ENCODE assay signal across 7 mouse cellular contexts in the genomic region with DNA sequence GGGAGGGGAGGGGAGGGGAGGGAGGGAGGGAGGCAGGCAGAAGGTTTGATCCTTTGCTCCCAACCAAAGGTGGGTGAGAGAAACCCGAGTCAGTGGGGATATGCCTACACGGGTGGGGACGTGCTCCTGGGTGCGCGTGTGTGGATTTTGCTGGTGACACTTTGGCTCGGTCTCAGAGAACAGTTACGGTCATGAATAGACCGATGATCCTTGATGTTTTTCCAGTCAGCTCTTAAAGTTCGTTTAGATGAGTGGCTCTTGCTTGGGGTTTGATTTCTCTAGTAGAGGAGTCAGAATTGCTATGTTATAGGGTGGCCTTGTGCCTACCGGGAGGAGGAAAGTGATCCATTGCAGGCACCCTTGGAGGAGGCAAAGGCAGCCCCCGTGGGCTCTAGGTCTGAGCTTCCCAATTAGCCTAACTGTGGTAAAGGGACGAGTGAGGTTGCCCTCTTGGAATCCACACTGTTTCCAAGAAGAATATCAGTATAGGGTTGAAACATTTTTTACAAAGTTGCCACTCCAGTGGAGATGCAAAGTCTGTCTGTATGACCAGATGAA. TPM values are rescaled to one million over a fixed set of nuclear protein-coding genes. Genes with fewer than 3 reads are reported as not detected.
DNase-seq lines count a peak whose midpoint lies in the region; ATAC-seq lines count a peak whose summit lies in the region.

No protein-coding gene starts in this region.

- no peaks in the 10 kb centered on the region for H3K27me3 ChIP-seq in lung, embryonic 15.5 days
- H3K27me3 ChIP-seq in embryonic facial prominence, embryonic 13.5 days = peaks cover 9% of the 10 kb centered on the region; the same call in 1 of the 2 replicates
- no peaks in the 10 kb centered on the region for H3K27me3 ChIP-seq in neural tube, embryonic 13.5 days

- 4% methylated on average over 12 of the region's 12 CpGs for WGBS in lung, embryonic 15.5 days
- 4% methylated on average over 12 of the region's 12 CpGs for WGBS in embryonic facial prominence, embryonic 13.5 days
- WGBS in neural tube, embryonic 13.5 days = 7% methylated on average over 12 of the region's 12 CpGs

- no peaks in the 10 kb centered on the region for H3K36me3 ChIP-seq in lung, embryonic 15.5 days
- H3K36me3 ChIP-seq in embryonic facial prominence, embryonic 13.5 days = 0 out of 2 replicates have a peak, but pooled peaks cover 9% of the 10 kb centered on the region
- H3K36me3 ChIP-seq in neural tube, embryonic 13.5 days = no peaks in the 10 kb centered on the region

- ATAC-seq in lung, embryonic 15.5 days (ENCODE audit: borderline replicate concordance, extremely low read depth, low FRiP score, low TSS enrichment) = no peak
- no peak for ATAC-seq in embryonic facial prominence, embryonic 13.5 days (ENCODE audit: insufficient number of reproducible peaks, insufficient read depth, low FRiP score, low TSS enrichment, low read depth)
- ATAC-seq in neural tube, embryonic 13.5 days (ENCODE audit: low read depth) = no peak

- H3K9me3 ChIP-seq in lung, embryonic 15.5 days = no peaks in the 10 kb centered on the region
- H3K9me3 ChIP-seq in embryonic facial prominence, embryonic 13.5 days = no peaks in the 10 kb centered on the region
- no peaks in the 10 kb centered on the region for H3K9me3 ChIP-seq in neural tube, embryonic 13.5 days

- no peak for DNase-seq in lung, postnatal 4 days
- peak; percentile 53 for DNase-seq in induced T-regulatory cell, adult 2 months (ENCODE audit: low read depth)
- DNase-seq in urinary bladder, adult 2 months (ENCODE audit: low spot score) = no peak
- DNase-seq in layer of hippocampus, postnatal 14 days (ENCODE audit: low spot score in 2 of 2) = no peak

- no peak overlapping the region for H3K27ac ChIP-seq in lung, embryonic 15.5 days
- no peak overlapping the region for H3K27ac ChIP-seq in embryonic facial prominence, embryonic 13.5 days
- H3K27ac ChIP-seq in neural tube, embryonic 13.5 days (replicated peaks) = no peak overlapping the region

- peak overlapping the region; percentile 76 for H3K4me2 ChIP-seq in lung, embryonic 15.5 days
- H3K4me2 ChIP-seq in embryonic facial prominence, embryonic 13.5 days = peak overlapping the region; percentile 80
- H3K4me2 ChIP-seq in neural tube, embryonic 13.5 days = peak overlapping the region; percentile 84

- peaks cover 12% of the 10 kb centered on the region for H3K4me1 ChIP-seq in lung, embryonic 15.5 days
- H3K4me1 ChIP-seq in embryonic facial prominence, embryonic 13.5 days = peaks cover 15% of the 10 kb centered on the region
- H3K4me1 ChIP-seq in neural tube, embryonic 13.5 days (replicated peaks) = peaks cover 50% of the 10 kb centered on the region

- peak overlapping the region; percentile 73 for H3K4me3 ChIP-seq in lung, embryonic 15.5 days
- peak overlapping the region; percentile 71 for H3K4me3 ChIP-seq in embryonic facial prominence, embryonic 13.5 days
- H3K4me3 ChIP-seq in neural tube, embryonic 13.5 days = peak overlapping the region; percentile 70

- peak overlapping the region; percentile 33; the same call in 1 of the 2 replicates for H3K9ac ChIP-seq in lung, embryonic 15.5 days
- peak overlapping the region; percentile 65 for H3K9ac ChIP-seq in embryonic facial prominence, embryonic 13.5 days
- H3K9ac ChIP-seq in neural tube, embryonic 13.5 days = peak overlapping the region; percentile 74

RNA-seq across cellular contexts. Expression of a gene that starts 1.3 kb away (rescaled TPM):
- polyA plus RNA-seq in lung, embryonic 15.5 days (2015; fragmentation: Nextera tagmentation; extraction: Ambion mirVana) = 1.1 and 1.5 TPM in 2 replicates
- polyA plus RNA-seq in embryonic facial prominence, embryonic 13.5 days (2015; fragmentation: Nextera tagmentation; extraction: Ambion mirVana) = 1.1 and 1.5 TPM in 2 replicates
- polyA plus RNA-seq in neural tube, embryonic 13.5 days (2015; fragmentation: Nextera tagmentation; extraction: Ambion mirVana) = 0.76 and 0.89 TPM in 2 replicates
- 0.66 and 0.94 TPM in 2 replicates for polyA plus RNA-seq in urinary bladder, adult 2 months (2012; rRNA removed)
- under 1 TPM in 1 of 2 experiments, not detected in 1; 0.55 TPM for total RNA-seq in layer of hippocampus, postnatal 14 days (2021)

RNA-seq across cellular contexts. Expression of a gene that starts 22.3 kb away (rescaled TPM):
- polyA plus RNA-seq in lung, embryonic 15.5 days (2015; fragmentation: Nextera tagmentation; extraction: Ambion mirVana) = 6.7 and 7.8 TPM in 2 replicates
- polyA plus RNA-seq in embryonic facial prominence, embryonic 13.5 days (2015; fragmentation: Nextera tagmentation; extraction: Ambion mirVana) = 13.1 and 14.1 TPM in 2 replicates
- 6.7 and 6.8 TPM in 2 replicates for polyA plus RNA-seq in neural tube, embryonic 13.5 days (2015; fragmentation: Nextera tagmentation; extraction: Ambion mirVana)
- polyA plus RNA-seq in urinary bladder, adult 2 months (2012; rRNA removed) = 8.4 and 10.3 TPM in 2 replicates
- 1 to 10 TPM; 5.0 to 5.3 TPM for total RNA-seq in layer of hippocampus, postnatal 14 days (2021)
